In the genomic region with DNA sequence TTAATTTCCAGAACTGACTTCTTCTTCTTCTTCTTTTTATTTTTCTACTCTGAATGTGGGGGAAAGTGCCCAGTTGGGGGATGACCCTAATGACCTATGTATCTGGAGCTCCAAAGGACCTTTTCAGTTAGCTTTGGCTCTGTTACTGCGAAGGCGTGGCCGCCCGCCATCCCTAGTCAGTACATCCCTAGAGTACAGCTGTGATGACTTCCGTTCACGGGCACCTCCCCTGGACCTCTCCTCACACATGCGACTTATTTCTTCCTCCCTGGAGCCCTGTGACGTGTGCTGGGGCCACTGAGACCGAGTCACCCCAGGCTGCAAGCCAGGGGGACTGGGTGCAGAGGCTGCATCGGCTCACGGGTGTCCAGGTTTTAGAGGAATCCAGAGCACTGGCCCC, we compare ENCODE assay signal across 13 mouse cellular contexts. TPM values are rescaled to one million over a fixed set of nuclear protein-coding genes. Genes with fewer than 3 reads are reported as not detected.
A peak's percentile ranks its signal among the peaks of the same experiment; 100 is the strongest.
DNase-seq lines count a peak whose midpoint lies in the region; ATAC-seq and TF ChIP-seq lines count a peak whose summit lies in the region.
"Had no signal": no experiment of that assay in that cellular context is flagged by ENCODE, and none has a peak within 500 bp of the region (broad histone marks: within the 10 kb centered on the region; RNA-seq: fewer than 3 reads in every experiment).

No protein-coding gene starts in this region.

- H3K4me3 ChIP-seq in gastrocnemius, adult 2 months = peak overlapping the region; percentile 68
- no peak overlapping the region; the same call in 1 of the 2 replicates for H3K4me3 ChIP-seq in lung, embryonic 14.5 days (ENCODE audit: low read depth, low read length)
- peak overlapping the region; percentile 5; the same call in 1 of the 2 replicates for H3K4me3 ChIP-seq in heart, embryonic 16.5 days (ENCODE audit: low read length)
- 0 out of 2 replicates have a peak overlapping the region, but pooled peaks have one; percentile 33 for H3K4me3 ChIP-seq in limb, embryonic 10.5 days
- H3K4me3 ChIP-seq: erythroblast, embryonic 14.5 days; neural tube, embryonic 15.5 days had no signal

- H3K9me3 ChIP-seq in lung, embryonic 14.5 days (ENCODE audit: low read depth, low read length) = no peaks in the 10 kb centered on the region
- no peaks in the 10 kb centered on the region for H3K9me3 ChIP-seq in heart, embryonic 16.5 days (replicated peaks; ENCODE audit: control insufficient read depth, low read length)
- H3K9me3 ChIP-seq in limb, embryonic 10.5 days (replicated peaks) = no peaks in the 10 kb centered on the region
- H3K9me3 ChIP-seq: G1E; neural tube, embryonic 15.5 days had no signal

- 83% methylated on average over 11 of the region's 11 CpGs for WGBS in lung, embryonic 14.5 days
- 75% methylated on average over 11 of the region's 11 CpGs for WGBS in heart, embryonic 16.5 days
- 94% methylated on average over 11 of the region's 11 CpGs for WGBS in limb, embryonic 10.5 days

- TF ChIP-seq CTCF in gastrocnemius, adult 2 months (IDR thresholded peaks at IDR 0.05) = no peak
- no peak for TF ChIP-seq CTCF in lung, embryonic 14.5 days (IDR thresholded peaks at IDR 0.05; ENCODE audit: low read depth)

- peaks cover 21% of the 10 kb centered on the region for H3K4me1 ChIP-seq in lung, embryonic 14.5 days (ENCODE audit: insufficient read depth)
- H3K4me1 ChIP-seq in heart, embryonic 16.5 days (ENCODE audit: control insufficient read depth, insufficient read depth, low read length) = peaks cover 31% of the 10 kb centered on the region
- peaks cover 59% of the 10 kb centered on the region for H3K4me1 ChIP-seq in limb, embryonic 10.5 days

- H3K9ac ChIP-seq in lung, embryonic 14.5 days = no peak overlapping the region
- no peak overlapping the region for H3K9ac ChIP-seq in heart, embryonic 16.5 days (ENCODE audit: low read length)
- H3K9ac ChIP-seq: neural tube, embryonic 15.5 days had no signal

- peak; percentile 39 for DNase-seq in gastrocnemius, adult 2 months
- DNase-seq in gastrocnemius, postnatal 10 days = no peak
- DNase-seq in lung, embryonic 14.5 days = no peak
- no peak for DNase-seq in lung, postnatal 36 days
- peak; percentile 28 for DNase-seq in limb, embryonic 10.5 days (ENCODE audit: low spot score)
- no peak for DNase-seq in urinary bladder, postnatal 14 days (ENCODE audit: low spot score)
- no peak for DNase-seq in B cell, adult 2 months
- DNase-seq: cerebellum, postnatal 36 days; right cerebral cortex, postnatal 25 days had no signal

- 0 out of 2 replicates have a peak, but pooled peaks cover 10% of the 10 kb centered on the region for H3K36me3 ChIP-seq in lung, embryonic 14.5 days (ENCODE audit: insufficient read depth)
- no peaks in the 10 kb centered on the region for H3K36me3 ChIP-seq in heart, embryonic 16.5 days (ENCODE audit: control insufficient read depth, insufficient read depth)
- H3K36me3 ChIP-seq in limb, embryonic 10.5 days = peaks cover 20% of the 10 kb centered on the region
- H3K36me3 ChIP-seq: G1E; neural tube, embryonic 15.5 days had no signal

- ATAC-seq in lung, embryonic 14.5 days (ENCODE audit: insufficient read depth) = no peak
- no peak for ATAC-seq in heart, embryonic 16.5 days (replicated peaks; ENCODE audit: extremely low read depth, insufficient read depth, low FRiP score)

- peaks cover 13% of the 10 kb centered on the region for H3K27me3 ChIP-seq in lung, embryonic 14.5 days (ENCODE audit: insufficient read depth, low read length)
- no peaks in the 10 kb centered on the region for H3K27me3 ChIP-seq in heart, embryonic 16.5 days (ENCODE audit: control insufficient read depth, insufficient read depth, low read length)
- no peaks in the 10 kb centered on the region for H3K27me3 ChIP-seq in limb, embryonic 10.5 days (ENCODE audit: low read depth, poor library complexity, severe bottlenecking)
- H3K27me3 ChIP-seq: neural tube, embryonic 15.5 days had no signal

- peak overlapping the region; percentile 90 for H3K27ac ChIP-seq in gastrocnemius, adult 2 months
- peak overlapping the region; percentile 91; the same call in 1 of the 2 replicates for H3K27ac ChIP-seq in lung, embryonic 14.5 days (ENCODE audit: low read depth)
- peak overlapping the region; percentile 83; the same call in 1 of the 2 replicates for H3K27ac ChIP-seq in heart, embryonic 16.5 days (ENCODE audit: low read length)
- peak overlapping the region; percentile 84 for H3K27ac ChIP-seq in limb, embryonic 10.5 days

- intact Hi-C loops in gastrocnemius, adult 2 months (cut with DNase I) = no loop called here

- H3K4me2 ChIP-seq in lung, embryonic 14.5 days = peak overlapping the region; percentile 56
- H3K4me2 ChIP-seq in heart, embryonic 16.5 days (ENCODE audit: low read depth, low read length) = peak overlapping the region; percentile 33
- H3K4me2 ChIP-seq: neural tube, embryonic 15.5 days had no signal

RNA-seq across cellular contexts. Expression of gene Ece1, which starts 59.5 kb away (rescaled TPM):
- total RNA-seq in gastrocnemius, adult 2 months (2021) = 100 to 1,000 TPM in 1 of 2 experiments, 10 to 100 TPM in 1; 61.6 to 103 TPM
- 10 to 100 TPM; 51.8 to 53.6 TPM for total RNA-seq in gastrocnemius, postnatal 10 days (2021)
- 59.3 and 71.2 TPM in 2 replicates for polyA plus RNA-seq in lung, embryonic 14.5 days (2014; fragmentation: Nextera tagmentation; extraction: Ambion mirVana)
- polyA plus RNA-seq in heart, embryonic 16.5 days (2015; fragmentation: Nextera tagmentation; extraction: Ambion mirVana) = 57.2 and 69.2 TPM in 2 replicates
- 41.1 and 41.4 TPM in 2 replicates for polyA plus RNA-seq in limb, embryonic 10.5 days (2016; fragmentation: Nextera tagmentation; extraction: Ambion mirVana)

Comparison
In these comparisons a context has a peak if more than half of its experiments do, and no peak if none do; other contexts are left out.
1. DNase-seq: peak in gastrocnemius, adult 2 months (single experiment) and limb, embryonic 10.5 days (single experiment); none in gastrocnemius, postnatal 10 days (single experiment), lung, embryonic 14.5 days (single experiment), lung, postnatal 36 days (single experiment), urinary bladder, postnatal 14 days (single experiment) and B cell, adult 2 months (0 of 2).
2. Peak in every context shown above with its lines, with median percentiles within 50 percentile points of each other: H3K27ac ChIP-seq.